Mouse (Mus musculus): ENCODE measurements around the gene Trak2. TPM values are rescaled to one million over a fixed set of nuclear protein-coding genes. Genes with fewer than 3 reads are reported as not detected.
"Not testable (repeated sequence)": the region's sequence is repeated elsewhere in the genome, so short reads cannot be mapped to it uniquely, and the experiment has no call there.

The Trak2 gene
- polyA plus RNA-seq, 1 experiment: 35.7 TPM

DNA sequence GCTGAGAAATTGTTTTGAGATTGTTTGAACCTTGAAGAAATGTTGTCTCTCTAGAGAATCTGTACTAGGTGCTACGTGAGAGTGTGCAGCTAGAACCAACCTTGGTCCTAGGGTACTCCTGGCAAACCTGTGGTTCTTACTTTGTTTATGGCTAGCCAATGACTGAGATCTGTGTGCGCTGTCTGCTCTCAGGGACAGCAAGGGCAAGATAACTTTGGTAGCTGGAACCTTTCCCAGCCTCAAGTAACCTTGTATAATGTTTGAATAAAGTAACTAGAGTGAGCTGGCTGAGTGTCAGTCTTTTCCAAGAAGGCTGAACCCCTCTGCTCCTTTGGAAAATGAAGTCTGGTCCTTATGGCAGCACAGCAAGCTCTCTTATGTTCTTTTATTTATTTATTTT is 27.7 kb downstream of the Trak2 start:
- Histone ChIP-seq H3K27ac (replicated peaks; ENCODE audit: low read depth, low read length) (0 out of 2 replicates have a peak overlapping the region, but pooled peaks have one; percentile 60), H3K4me3 (ENCODE audit: insufficient read depth, low read depth, low read length) (no peak overlapping the region), H3K4me1 (ENCODE audit: control insufficient read depth, insufficient read depth, insufficient read length, low read length) (peaks cover 4% of the 10 kb centered on the region)

DNA sequence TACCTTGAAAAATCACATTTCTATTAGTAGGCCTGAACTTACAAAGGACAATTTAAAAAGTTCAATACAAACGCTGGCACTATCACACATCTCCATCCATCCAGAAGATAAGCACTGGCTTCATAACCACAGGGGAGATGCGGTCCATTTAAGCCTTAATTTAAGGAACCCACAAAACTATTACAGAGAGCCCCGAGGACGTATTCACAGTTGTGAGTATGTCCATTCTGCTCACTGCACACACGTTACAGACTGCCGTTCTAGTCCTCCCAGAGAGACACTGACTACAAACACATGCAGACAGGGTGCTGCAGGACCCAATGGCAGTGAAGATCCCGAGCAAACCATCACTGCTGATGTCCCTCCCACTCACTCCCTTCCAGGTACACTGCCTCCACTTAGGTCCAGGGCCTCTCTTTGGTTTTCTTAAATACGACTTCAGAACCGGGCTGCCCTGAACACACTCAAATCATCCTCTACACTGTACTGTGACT is 35.6 kb downstream of the Trak2 start:
- Histone ChIP-seq H3K4me3 (ENCODE audit: insufficient read depth, low read depth, low read length) (no peak overlapping the region), H3K27ac (replicated peaks; ENCODE audit: low read depth, low read length) (no peak overlapping the region), H3K4me1 (ENCODE audit: control insufficient read depth, insufficient read depth, insufficient read length, low read length) (no peaks in the 10 kb centered on the region)

DNA sequence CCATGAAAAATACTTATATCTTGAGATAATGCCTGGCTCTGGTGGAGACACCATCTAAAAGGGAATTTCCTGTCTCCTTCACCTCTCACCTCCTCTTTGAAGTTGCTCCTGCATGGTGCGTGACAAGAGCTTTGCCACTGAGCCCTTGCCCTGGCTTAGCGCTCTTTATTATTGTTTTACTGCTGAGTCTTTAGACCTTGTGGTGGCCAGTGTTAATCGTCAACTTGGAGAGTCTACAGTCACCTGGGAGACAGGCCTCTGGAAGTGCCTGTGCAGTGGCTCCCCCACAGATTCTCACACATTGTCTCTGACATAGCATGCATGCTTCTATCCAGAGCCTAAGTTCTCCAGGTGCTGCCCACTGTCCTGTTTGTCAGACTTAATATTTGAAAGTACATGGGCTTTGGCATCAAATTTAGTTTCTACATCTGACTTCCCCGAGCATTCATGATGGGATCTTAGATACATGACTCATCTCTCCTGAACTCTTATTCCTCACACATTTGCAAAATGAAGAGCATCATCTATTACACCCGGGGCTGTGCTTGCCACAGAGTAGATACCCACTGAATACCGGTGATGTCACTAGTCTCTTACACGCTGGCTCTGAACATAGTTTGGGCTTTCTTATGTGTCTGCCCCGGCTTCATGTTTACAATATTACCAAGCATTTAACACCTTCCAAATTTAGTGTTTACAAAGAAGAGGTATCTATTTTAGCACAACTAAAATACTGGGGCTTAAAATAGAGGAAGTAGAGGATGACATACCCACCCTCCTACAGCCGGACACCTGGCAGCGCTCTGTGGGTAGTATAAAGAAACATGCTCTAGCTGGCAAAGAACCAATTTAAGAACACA is 36.3 kb downstream of the Trak2 start:
- H3K4me1 ChIP-seq (ENCODE audit: control insufficient read depth, insufficient read depth, insufficient read length, low read length): no peaks in the 10 kb centered on the region
- no peak overlapping the region for H3K4me3 ChIP-seq (ENCODE audit: insufficient read depth, low read depth, low read length)
- no peak overlapping the region for H3K27ac ChIP-seq (replicated peaks; ENCODE audit: low read depth, low read length)

DNA sequence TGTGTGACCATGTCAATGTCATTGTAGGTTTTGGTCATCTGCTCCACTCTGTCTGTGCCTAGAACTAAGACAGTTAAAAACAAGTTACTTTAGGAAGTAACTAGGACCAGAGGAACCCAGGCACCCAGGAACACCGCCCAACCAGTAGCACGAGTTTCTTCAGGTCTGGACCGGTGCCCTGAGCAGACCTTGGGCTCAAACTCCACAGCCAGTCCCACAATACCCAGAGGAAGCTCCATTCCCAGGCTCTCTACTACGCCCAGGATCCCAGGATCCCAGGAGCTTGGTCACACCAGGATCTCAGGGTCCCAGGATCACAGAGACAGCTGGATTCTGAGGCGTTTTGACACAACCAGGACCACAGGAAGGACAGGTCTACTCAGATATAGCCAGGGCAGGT is 46.6 kb downstream of the Trak2 start:
- no peak overlapping the region for H3K4me3 ChIP-seq (ENCODE audit: insufficient read depth, low read depth, low read length)
- no peak overlapping the region for H3K27ac ChIP-seq (replicated peaks; ENCODE audit: low read depth, low read length)
- H3K4me1 ChIP-seq (ENCODE audit: control insufficient read depth, insufficient read depth, insufficient read length, low read length): no peaks in the 10 kb centered on the region

DNA sequence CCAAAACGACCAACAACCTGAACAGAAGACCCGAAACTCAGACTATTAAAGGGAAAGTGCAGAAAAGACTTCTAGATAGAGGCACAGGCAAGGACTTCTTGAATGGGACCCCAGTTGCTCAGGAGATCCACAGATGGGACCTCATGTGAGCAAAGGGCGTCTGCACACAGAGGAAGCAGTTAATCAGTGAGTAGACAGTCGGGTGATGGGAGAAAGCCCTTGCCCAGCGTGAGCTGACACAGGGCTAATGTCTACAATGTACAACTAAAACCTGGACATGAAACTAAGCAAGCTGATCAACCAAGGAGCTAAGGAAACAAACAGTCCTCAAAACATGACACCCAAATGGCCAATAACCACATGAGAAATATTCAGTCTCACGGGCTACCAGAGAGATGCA is 55.7 kb downstream of the Trak2 start:
- H3K27ac ChIP-seq (replicated peaks; ENCODE audit: low read depth, low read length): no peak overlapping the region
- H3K4me3 ChIP-seq (ENCODE audit: insufficient read depth, low read depth, low read length): no peak overlapping the region
- no peaks in the 10 kb centered on the region for H3K4me1 ChIP-seq (ENCODE audit: control insufficient read depth, insufficient read depth, insufficient read length, low read length)

DNA sequence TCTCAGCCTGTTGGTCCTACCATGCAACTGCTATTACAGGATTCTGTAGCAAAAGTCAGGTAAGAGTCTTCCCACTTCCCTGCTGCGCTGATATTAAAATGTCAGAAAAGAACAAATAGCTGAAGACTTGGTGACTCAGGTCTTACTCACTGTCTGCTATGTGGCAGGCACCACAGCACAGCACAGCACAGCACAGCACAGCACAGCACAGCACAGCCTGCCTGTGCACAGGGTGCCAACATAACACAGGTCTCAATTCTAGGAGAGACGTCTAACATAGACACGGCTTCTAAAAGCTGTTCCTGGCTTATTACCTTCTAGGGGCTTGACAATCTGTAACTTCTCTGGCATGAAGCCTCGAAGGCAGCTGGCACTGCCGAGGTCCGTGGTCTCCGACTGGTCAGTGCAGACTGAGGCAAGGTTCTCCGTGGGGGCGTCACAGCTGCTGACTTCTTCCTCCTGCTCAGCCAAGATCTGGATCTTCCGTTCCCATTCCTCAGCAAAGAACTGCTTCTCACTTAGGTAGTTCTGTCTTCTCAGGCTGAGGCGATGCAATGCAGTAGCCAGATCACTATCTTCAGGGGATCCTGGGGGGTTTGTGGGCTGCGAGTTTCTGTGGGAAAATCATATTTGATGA is 63.5 kb downstream of the Trak2 start:
- Histone ChIP-seq H3K27ac (replicated peaks; ENCODE audit: low read depth, low read length) (no peak overlapping the region), H3K4me3 (ENCODE audit: insufficient read depth, low read depth, low read length) (no peak overlapping the region), H3K4me1 (ENCODE audit: control insufficient read depth, insufficient read depth, insufficient read length, low read length) (no peaks in the 10 kb centered on the region)

DNA sequence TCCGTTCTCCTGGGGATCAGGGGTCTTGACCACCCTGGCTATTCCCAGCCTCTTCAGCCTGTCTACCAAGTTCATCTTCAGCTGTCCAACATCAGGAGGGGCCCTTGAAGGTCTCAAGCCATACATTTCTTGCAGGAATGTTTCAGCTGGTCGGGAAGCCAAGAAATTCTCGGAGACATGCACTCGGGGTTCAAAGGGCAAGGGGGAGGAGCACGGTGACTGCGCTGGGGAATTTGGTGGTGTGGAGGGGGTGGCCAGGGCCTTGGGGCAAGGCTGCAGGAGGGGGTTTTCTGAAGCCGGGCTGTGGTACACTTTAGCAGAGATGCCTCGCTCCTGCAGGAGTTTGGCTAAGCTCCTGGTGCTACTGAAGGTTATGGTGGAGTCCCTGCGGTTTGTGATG is 69.5 kb downstream of the Trak2 start:
- no peak overlapping the region for H3K4me3 ChIP-seq (ENCODE audit: insufficient read depth, low read depth, low read length)
- H3K4me1 ChIP-seq (ENCODE audit: control insufficient read depth, insufficient read depth, insufficient read length, low read length): no peaks in the 10 kb centered on the region
- H3K27ac ChIP-seq (replicated peaks; ENCODE audit: low read depth, low read length): no peak overlapping the region

DNA sequence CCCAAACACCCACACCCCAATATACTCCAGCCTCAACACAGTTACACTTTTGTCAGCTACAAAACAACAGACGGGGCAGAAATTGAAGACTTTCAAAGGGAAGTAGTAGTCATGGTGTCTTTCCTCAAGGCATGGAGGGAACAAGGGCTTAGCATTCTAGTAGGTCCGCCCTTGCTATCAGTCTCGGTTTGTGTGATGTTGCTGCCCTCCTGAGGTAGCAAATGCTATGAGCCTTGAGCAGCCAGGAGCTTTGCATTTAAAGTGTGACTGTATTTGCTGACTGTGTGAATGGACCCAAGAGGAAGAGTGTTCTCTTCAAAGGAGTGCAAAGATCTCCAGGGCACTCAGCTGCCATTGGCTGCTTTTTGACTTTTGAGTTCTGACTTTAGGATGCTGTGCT is 75.7 kb downstream of the Trak2 start:
- H3K4me3 ChIP-seq (ENCODE audit: insufficient read depth, low read depth, low read length); H3K4me1 ChIP-seq (ENCODE audit: control insufficient read depth, insufficient read depth, insufficient read length, low read length); H3K27ac ChIP-seq (replicated peaks; ENCODE audit: low read depth, low read length): not testable (repeated sequence)

DNA sequence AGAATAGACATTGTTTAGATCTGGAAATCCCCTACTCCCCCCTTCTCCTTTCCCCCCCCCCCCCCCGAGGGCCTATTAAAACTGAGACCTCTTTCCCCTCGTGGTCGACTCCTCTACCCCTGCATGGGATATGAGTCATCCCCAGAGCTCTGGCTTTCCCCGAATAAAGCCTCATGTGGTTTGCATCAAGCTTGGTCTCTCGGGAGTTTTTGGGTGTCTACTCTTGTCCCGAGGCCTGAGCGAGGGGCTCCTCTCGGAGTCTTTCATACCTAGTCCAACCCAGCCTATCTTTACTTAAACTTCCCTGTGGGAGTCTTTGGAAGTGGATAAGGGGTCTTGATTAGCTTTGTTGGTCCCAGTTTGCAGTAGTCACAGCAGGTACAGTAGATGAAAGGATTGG is 80.8 kb downstream of the Trak2 start:
- H3K4me1 ChIP-seq (ENCODE audit: control insufficient read depth, insufficient read depth, insufficient read length, low read length); H3K4me3 ChIP-seq (ENCODE audit: insufficient read depth, low read depth, low read length); H3K27ac ChIP-seq (replicated peaks; ENCODE audit: low read depth, low read length): not testable (repeated sequence)

DNA sequence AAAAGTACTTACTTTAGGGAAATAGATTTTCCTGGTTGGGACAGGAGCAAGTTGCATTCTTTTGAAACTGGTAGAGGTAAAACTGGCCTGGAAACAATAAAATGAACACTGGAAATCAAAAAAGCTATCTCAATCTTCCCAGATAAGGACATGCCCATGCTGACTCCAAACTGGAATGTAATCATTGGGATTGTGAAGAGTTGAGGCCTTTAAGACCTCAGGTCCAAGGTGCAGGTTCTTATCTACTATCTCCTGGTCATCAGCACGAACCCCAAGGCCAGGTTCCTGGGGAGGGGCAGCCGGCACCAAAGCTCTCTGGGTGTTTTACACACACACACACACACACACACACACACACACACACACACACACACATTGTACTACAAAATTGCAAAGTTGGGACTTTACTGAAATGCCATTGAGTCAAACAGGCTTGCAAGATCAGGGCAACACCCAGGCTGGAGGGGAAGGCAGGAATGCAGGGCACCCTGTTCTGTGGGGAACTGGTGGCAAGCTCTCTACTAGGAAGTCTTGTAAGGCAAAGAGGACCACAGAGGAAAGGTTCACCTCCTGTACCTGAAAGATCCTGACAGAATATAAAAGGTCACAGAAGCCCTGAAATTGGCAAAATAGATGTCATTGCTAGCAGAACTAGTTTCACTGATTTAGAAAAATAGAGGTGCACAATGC is 81.6 kb downstream of the Trak2 start:
- not testable (repeated sequence) for H3K4me1 ChIP-seq (ENCODE audit: control insufficient read depth, insufficient read depth, insufficient read length, low read length); H3K4me3 ChIP-seq (ENCODE audit: insufficient read depth, low read depth, low read length); H3K27ac ChIP-seq (replicated peaks; ENCODE audit: low read depth, low read length)

DNA sequence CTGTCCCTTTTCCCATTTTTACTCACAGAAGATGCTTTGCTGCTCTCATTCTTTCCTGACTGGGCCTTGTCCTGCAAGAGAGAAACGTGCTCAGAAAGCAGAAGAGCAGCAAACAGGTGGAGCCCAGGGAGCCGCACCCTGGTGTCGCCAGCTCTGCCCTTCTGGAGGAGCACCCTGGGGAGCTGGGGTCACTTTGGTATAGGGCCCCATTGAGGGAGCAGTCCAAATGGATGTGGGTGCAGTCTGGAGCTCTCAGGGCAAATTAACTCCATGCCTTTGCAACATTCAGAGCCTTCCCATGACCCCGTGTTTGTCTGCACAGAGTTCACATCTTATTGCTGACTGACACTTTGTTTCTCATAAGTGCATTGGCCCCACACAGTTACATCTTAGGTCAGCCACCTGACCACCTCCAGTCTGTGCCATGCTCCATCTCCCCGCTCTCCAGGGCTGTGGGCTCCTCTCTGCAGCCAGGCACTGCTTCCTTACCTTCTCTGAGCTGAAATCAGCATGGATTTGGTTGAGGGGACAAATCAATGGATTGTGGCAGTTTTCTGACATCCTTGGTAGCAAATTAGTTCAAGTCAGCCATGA is 82.4 kb downstream of the Trak2 start:
- H3K27ac ChIP-seq (replicated peaks; ENCODE audit: low read depth, low read length); H3K4me3 ChIP-seq (ENCODE audit: insufficient read depth, low read depth, low read length); H3K4me1 ChIP-seq (ENCODE audit: control insufficient read depth, insufficient read depth, insufficient read length, low read length): not testable (repeated sequence)

DNA sequence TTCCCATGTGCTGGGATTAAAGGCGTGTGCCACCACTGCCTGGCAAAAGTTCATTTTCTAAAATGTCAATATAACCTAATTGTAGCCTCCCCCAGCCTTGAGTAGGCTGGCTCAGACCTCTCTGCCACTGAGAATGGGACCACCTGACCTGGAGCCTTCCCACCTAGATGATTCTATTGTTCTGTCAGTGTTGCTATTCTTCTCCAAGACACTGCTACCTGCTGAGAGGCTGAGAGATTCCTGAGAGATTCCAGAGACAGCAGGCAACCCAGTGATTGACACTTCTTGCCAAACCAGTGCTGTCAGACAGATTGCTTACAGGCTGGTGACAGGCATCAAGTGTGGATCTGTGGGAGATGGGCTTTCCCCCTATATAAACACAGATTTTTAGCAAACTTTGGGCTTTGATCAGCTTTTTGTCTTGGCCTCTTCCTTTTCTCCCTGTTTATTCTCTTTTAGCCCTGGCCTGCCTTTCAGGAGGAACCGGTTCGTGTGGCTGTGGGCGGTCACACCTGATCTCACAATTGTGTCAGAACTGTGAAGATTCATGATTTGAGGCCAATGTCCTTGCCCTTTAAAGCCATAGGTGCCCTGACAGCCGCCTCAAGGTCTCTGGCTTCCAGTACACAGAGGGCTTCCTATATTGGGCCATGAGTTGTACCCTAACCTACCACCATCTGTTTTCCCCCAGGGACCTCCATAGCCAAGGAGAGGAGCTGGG is 83.2 kb downstream of the Trak2 start:
- H3K4me3 ChIP-seq (ENCODE audit: insufficient read depth, low read depth, low read length): no peak overlapping the region
- H3K27ac ChIP-seq (replicated peaks; ENCODE audit: low read depth, low read length): no peak overlapping the region
- H3K4me1 ChIP-seq (ENCODE audit: control insufficient read depth, insufficient read depth, insufficient read length, low read length): no peaks in the 10 kb centered on the region

DNA sequence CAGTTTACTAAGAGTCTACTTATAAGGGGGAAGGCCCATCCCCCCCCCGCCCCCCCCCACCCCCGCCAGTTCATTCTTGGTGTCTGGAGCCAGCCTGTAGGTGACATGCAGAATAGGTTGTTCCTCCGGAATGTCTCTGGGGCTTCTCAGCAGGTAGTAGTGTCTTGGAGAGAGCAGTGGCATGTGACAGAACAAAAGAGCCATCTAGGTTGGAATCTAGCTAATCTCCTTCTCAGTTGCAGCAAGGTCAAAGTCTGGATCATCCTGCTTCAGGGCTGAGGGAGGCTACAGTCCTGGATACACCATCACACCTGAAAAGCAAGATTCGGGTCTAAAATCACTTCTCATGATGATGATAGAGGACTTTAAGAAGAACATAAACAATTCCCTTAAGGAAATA is 87.6 kb downstream of the Trak2 start:
- Histone ChIP-seq H3K27ac (replicated peaks; ENCODE audit: low read depth, low read length) (no peak overlapping the region), H3K4me3 (ENCODE audit: insufficient read depth, low read depth, low read length) (no peak overlapping the region), H3K4me1 (ENCODE audit: control insufficient read depth, insufficient read depth, insufficient read length, low read length) (no peaks in the 10 kb centered on the region)

DNA sequence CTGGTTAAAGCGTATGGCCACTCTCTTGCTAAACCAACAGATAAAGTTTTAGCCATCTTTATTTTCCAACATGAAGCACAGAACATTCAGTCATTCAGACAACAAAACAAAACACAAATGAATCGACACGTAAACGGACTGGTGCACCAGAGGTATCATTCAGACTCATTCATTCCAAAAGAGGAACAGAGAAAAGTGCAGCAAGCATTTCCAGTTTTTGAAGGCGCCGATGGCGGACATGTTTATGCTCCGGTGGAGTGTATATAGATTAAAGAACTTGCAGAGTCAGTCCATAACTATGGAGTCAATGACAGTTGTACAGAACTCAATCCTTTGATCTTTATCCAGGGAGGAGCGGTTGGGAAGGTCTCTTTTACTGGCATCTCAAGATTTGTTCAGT is 90.0 kb downstream of the Trak2 start:
- not testable (repeated sequence) for H3K4me3 ChIP-seq (ENCODE audit: insufficient read depth, low read depth, low read length); H3K4me1 ChIP-seq (ENCODE audit: control insufficient read depth, insufficient read depth, insufficient read length, low read length); H3K27ac ChIP-seq (replicated peaks; ENCODE audit: low read depth, low read length)

DNA sequence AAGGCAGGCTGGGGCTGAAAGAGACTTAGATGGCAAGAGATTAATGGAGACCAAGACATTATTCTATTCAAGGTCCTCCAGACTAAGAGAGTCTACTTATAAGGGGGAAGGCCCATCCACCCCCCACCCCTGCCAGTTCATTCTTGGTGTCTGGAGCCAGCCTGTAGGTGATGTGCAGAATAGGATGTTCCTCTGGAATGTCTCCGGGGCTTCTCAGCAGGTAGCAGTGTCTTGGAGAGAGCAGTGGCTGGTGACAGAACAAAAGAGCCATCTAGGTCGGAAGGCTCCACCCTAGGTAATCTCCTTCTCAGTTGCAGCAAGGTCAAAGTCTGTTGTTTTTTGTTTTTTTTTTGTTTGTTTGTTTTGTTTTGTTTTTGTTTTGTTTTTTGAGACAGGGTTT is 93.9 kb downstream of the Trak2 start:
- not testable (repeated sequence) for H3K27ac ChIP-seq (replicated peaks; ENCODE audit: low read depth, low read length); H3K4me3 ChIP-seq (ENCODE audit: insufficient read depth, low read depth, low read length); H3K4me1 ChIP-seq (ENCODE audit: control insufficient read depth, insufficient read depth, insufficient read length, low read length)
